Mouse (Mus musculus) heart, postnatal 25 days (tissue): Measurements from ENCODE around the gene Pdlim3. TPM values are rescaled to one million over a fixed set of nuclear protein-coding genes. Genes with fewer than 3 reads are reported as not detected.
A peak's percentile ranks its signal among the peaks of the same experiment; 100 is the strongest.
"Not testable (repeated sequence)": the region's sequence is repeated elsewhere in the genome, so short reads cannot be mapped to it uniquely, and the experiment has no call there.

ENCODE experiments used
- DNase-seq: peaks from one replicate; pipeline ENCODE4 v3.0.0; 2022; ENCODE audit warnings: low spot score
- intact Hi-C: fragments of 180-260 bp; cut with DNase I; formaldehyde crosslinking; loops from one replicate; pipeline ENCODE4 v1.15.1; 2025
- total RNA-seq, 2 experiments: library from RNA; stranded (reverse); gene quantifications; 2 replicates each; pipeline ENCODE4 v1.2.3; 2021

The Pdlim3 gene
- total RNA-seq, result 10 to 100 TPM; 27.1 to 35.6 TPM

GRCm38 (mm10) chr8:45885202-45885685 is at the start of gene Pdlim3:
Gene Pdlim3, plus strand, starts transcription at chr8:45885461.
- intact Hi-C loops, result loop anchor here (2.0 kb wide), 2 partner anchors 38 to 68 kb away; no protein-coding TSS in a partner anchor
- DNase-seq, result peak; percentile 53

GRCm38 (mm10) chr8:45843306-45843705 is 42.0 kb upstream of the Pdlim3 start:
- intact Hi-C loops, result no loop called here
- no peak for DNase-seq

GRCm38 (mm10) chr8:45844097-45844885 is 41.0 kb upstream of the Pdlim3 start:
- intact Hi-C loops, result no loop called here
- peak; percentile 40 for DNase-seq

GRCm38 (mm10) chr8:45844911-45845481 is 40.3 kb upstream of the Pdlim3 start:
- peak; percentile 23 for DNase-seq
- intact Hi-C loops, result no loop called here

GRCm38 (mm10) chr8:45845906-45846305 is 39.4 kb upstream of the Pdlim3 start:
- intact Hi-C loops, result loop anchor here (2.0 kb wide), 1 partner anchor 39 kb away; the partner anchor contains the start of gene Pdlim3
- no peak for DNase-seq

- no peak for DNase-seq
- intact Hi-C loops, result no loop called here
These were observed 30.1 kb upstream of the Pdlim3 start for GRCm38 (mm10) chr8:45855118-45855517.

- intact Hi-C loops, result no loop called here
These were observed 27.5 kb upstream of the Pdlim3 start for GRCm38 (mm10) chr8:45857734-45858133.

GRCm38 (mm10) chr8:45858391-45858790 is 26.9 kb upstream of the Pdlim3 start:
- intact Hi-C loops, result no loop called here
- no peak for DNase-seq

More at GRCm38 (mm10) chr8:45857734-45858133, 27.5 kb upstream of the Pdlim3 start:
- DNase-seq, result no peak

- peak; percentile 14 for DNase-seq
- intact Hi-C loops, result not testable (repeated sequence)
These were observed 13.7 kb upstream of the Pdlim3 start for GRCm38 (mm10) chr8:45871587-45871986.

GRCm38 (mm10) chr8:45872077-45872476 is 13.2 kb upstream of the Pdlim3 start:
- intact Hi-C loops, result no loop called here
- peak; percentile 61 for DNase-seq

GRCm38 (mm10) chr8:45874945-45875626 is 10.2 kb upstream of the Pdlim3 start:
- intact Hi-C loops, result no loop called here
- peak; percentile 92 for DNase-seq

- DNase-seq, result no peak
- intact Hi-C loops, result no loop called here
These were observed 8.9 kb upstream of the Pdlim3 start for GRCm38 (mm10) chr8:45876397-45876796.

GRCm38 (mm10) chr8:45877680-45878079 is 7.6 kb upstream of the Pdlim3 start:
- intact Hi-C loops, result no loop called here
- no peak for DNase-seq

GRCm38 (mm10) chr8:45880457-45880856 is 4.8 kb upstream of the Pdlim3 start:
- DNase-seq, result no peak
- intact Hi-C loops, result loop anchor here (5.0 kb wide), 1 partner anchor 52 kb away; the partner anchor contains the start of gene Ccdc110

- intact Hi-C loops, result loop anchor here (5.0 kb wide), 1 partner anchor 51 kb away; the partner anchor contains the start of gene Ccdc110
- DNase-seq, result no peak
These were observed 3.5 kb upstream of the Pdlim3 start for GRCm38 (mm10) chr8:45881726-45882125.

GRCm38 (mm10) chr8:45883793-45884192 is 1.5 kb upstream of the Pdlim3 start:
- no peak for DNase-seq
- intact Hi-C loops, result loop anchor here (2.0 to 5.0 kb wide), 3 partner anchors 37 to 67 kb away; partner anchors contain the start of gene Ccdc110

GRCm38 (mm10) chr8:45884552-45884951 is 709 bp upstream of the Pdlim3 start:
- no peak for DNase-seq
- intact Hi-C loops, result loop anchor here (2.0 to 5.0 kb wide), 3 partner anchors 38 to 68 kb away; partner anchors contain the start of gene Ccdc110

- DNase-seq, result no peak
These were observed 514 bp downstream of the Pdlim3 start for GRCm38 (mm10) chr8:45885775-45886174.

GRCm38 (mm10) chr8:45889737-45890136 is 4.5 kb downstream of the Pdlim3 start:
- DNase-seq, result no peak
- intact Hi-C loops, result no loop called here

More at GRCm38 (mm10) chr8:45885775-45886174, 514 bp downstream of the Pdlim3 start:
- intact Hi-C loops, result loop anchor here (2.0 kb wide), 2 partner anchors 39 to 69 kb away; no protein-coding TSS in a partner anchor

- intact Hi-C loops, result no loop called here
These were observed 11.3 kb downstream of the Pdlim3 start for GRCm38 (mm10) chr8:45896590-45896989.

More at GRCm38 (mm10) chr8:45896590-45896989, 11.3 kb downstream of the Pdlim3 start:
- DNase-seq, result no peak
